Mouse (Mus musculus) intestine, embryonic 15.5 days (tissue): ENCODE measurements at regions not wholly inside any gene's neighbourhood (a gene's known extent, or its start where the extent isn't known, plus 50 kb on each side); places are given as distances from the start of the nearest gene placed in this dataset.

Source experiments
- ATAC-seq: fragments of 200-750 bp; cut with Nextera tagmentation; 2 replicates; pipeline ENCODE4 v1.8.0; 2017; ENCODE audit warnings: moderate TSS enrichment, moderate library complexity
- H3K27ac ChIP-seq: fragments of 300-500 bp; sonication (generic); 2 replicates; pipeline ENCODE4 v1.5.1; 2015; ENCODE audit warnings: mild to moderate bottlenecking, inconsistent platforms
- H3K27me3 ChIP-seq: fragments of 300-500 bp; sonication (generic); replicated peaks from 2 replicates; pipeline ENCODE4 v1.6.1; 2015; ENCODE audit warnings: inconsistent platforms
- H3K36me3 ChIP-seq: fragments of 300-500 bp; sonication (generic); 2 replicates; pipeline ENCODE4 v1.6.1; 2015; ENCODE audit warnings: inconsistent platforms
- H3K4me1 ChIP-seq: fragments of 300-500 bp; sonication (generic); replicated peaks from 2 replicates; pipeline ENCODE4 v1.6.1; 2015; ENCODE audit warnings: inconsistent platforms
- H3K4me2 ChIP-seq: fragments of 300-500 bp; sonication (generic); replicated peaks from 2 replicates; pipeline ENCODE4 v1.6.1; 2015; ENCODE audit warnings: mild to moderate bottlenecking, inconsistent platforms
- H3K4me3 ChIP-seq: fragments of 300-500 bp; sonication (generic); replicated peaks from 2 replicates; pipeline ENCODE4 v1.5.1; 2015; ENCODE audit warnings: inconsistent platforms
- H3K9ac ChIP-seq: fragments of 300-500 bp; sonication (generic); 2 replicates; pipeline ENCODE4 v1.6.1; 2015; ENCODE audit warnings: inconsistent platforms
- H3K9me3 ChIP-seq: fragments of 300-500 bp; sonication (generic); 2 replicates; pipeline ENCODE4 v1.6.1; 2016; ENCODE audit warnings: inconsistent platforms
- WGBS: fragments of 180-500 bp; shearing (Covaris S2); methylation state at CpG from one replicate; pipeline ENCODE4 v1.1.7; 2015; 5-methylcytosine and 5-hydroxymethylcytosine counted together

DNA sequence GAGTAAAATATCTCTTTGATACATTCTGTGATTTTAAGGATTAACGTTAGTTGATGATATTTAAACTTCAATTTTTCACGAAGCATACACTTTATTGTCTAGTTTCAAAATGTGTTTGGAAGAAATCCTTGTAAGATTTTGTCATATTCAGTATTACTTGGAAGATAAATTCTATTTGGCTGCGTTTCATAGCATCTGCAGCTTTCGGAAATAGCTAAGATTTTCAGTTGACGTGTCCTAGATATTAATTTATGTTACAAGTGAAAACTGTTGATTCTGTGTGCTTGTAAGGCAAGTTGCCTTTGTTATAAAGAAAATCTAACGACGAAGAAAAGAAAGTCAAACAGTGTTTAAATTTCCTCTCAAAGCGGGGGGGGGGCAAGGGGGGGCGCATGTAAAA is 284.5 kb downstream of the Trim52 start:
- H3K4me3 ChIP-seq: no peak overlapping the region
- H3K9ac ChIP-seq: no peak overlapping the region
- no peaks in the 10 kb centered on the region for H3K4me1 ChIP-seq
- no peak overlapping the region for H3K4me2 ChIP-seq
- no peak for ATAC-seq
- H3K27ac ChIP-seq: no peak overlapping the region
- H3K36me3 ChIP-seq: no peaks in the 10 kb centered on the region
- 49% methylated on average over 9 of the region's 9 CpGs for WGBS
- no peaks in the 10 kb centered on the region for H3K27me3 ChIP-seq
- no peaks in the 10 kb centered on the region for H3K9me3 ChIP-seq

DNA sequence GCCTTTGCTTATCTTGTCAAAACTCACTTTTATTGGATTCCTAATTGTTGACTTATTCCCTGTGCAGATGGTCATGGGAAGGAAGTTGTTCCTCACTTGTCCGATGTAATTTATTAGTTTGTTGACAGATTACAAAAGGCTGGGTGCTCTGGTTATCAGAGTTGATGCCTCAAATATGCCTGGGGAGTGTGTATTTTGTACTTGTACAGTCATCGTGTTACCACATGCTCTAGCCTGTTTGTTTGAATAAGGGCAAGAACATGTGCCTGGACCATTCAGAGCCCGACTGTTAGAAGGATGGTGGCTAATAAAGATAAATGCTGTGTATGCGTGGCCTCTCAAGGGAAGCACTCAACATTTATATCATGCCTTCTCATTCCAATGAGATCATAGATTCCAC is 288.0 kb downstream of the Trim52 start:
- 32% methylated on average over 4 of the region's 4 CpGs for WGBS
- H3K4me2 ChIP-seq: no peak overlapping the region
- no peaks in the 10 kb centered on the region for H3K4me1 ChIP-seq
- H3K36me3 ChIP-seq: no peaks in the 10 kb centered on the region
- no peaks in the 10 kb centered on the region for H3K27me3 ChIP-seq
- peak; percentile 58 for ATAC-seq
- no peak overlapping the region for H3K9ac ChIP-seq
- H3K4me3 ChIP-seq: no peak overlapping the region
- no peaks in the 10 kb centered on the region for H3K9me3 ChIP-seq
- H3K27ac ChIP-seq: no peak overlapping the region

DNA sequence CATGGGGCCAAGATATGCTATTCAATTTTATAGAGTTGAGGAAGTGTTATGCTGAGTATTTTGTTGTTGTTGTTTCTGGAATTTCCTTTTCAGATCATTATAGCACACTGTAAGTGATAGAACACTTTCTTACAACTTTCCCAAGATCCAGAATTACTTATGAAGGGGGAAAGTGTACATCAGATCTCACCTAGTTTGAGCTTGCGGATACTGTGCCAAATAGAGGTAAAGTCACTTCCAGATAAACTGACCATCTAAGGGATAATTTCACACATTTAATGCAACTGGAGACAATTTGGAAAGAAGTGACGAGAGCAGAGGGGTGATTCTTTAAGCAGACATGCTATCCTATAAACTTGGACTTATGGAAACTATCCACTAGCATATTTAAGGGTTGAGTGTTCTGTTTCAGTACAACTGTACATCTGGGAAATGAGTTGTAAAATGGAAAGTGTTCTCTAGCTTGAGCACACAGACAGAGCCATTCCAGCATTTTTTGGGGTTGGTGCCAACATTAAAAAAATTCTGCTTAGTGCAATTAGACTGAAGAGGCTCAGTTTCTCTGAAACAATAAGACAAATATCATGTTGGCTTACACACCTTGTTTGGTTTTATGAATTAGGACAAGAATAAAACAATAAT is 307.0 kb downstream of the Trim52 start:
- Histone ChIP-seq H3K27ac (no peak overlapping the region), H3K9ac (no peak overlapping the region), H3K4me3 (no peak overlapping the region), H3K36me3 (no peaks in the 10 kb centered on the region), H3K27me3 (no peaks in the 10 kb centered on the region), H3K9me3 (no peaks in the 10 kb centered on the region), H3K4me2 (no peak overlapping the region), H3K4me1 (no peaks in the 10 kb centered on the region)
- 67% methylated on average over 2 of the region's 2 CpGs for WGBS
- no peak for ATAC-seq

GRCm38 (mm10) chr14:106424714-106425113 is 318.7 kb downstream of the Trim52 start:
- ATAC-seq: no peak

GRCm38 (mm10) chr14:106428594-106428993 is 322.6 kb downstream of the Trim52 start:
- no peaks in the 10 kb centered on the region for H3K27me3 ChIP-seq
- no peaks in the 10 kb centered on the region for H3K9me3 ChIP-seq
- no peaks in the 10 kb centered on the region for H3K36me3 ChIP-seq
- no peaks in the 10 kb centered on the region for H3K4me1 ChIP-seq
- H3K4me3 ChIP-seq: no peak overlapping the region
- no peak overlapping the region for H3K4me2 ChIP-seq
- 37% methylated on average over 2 of the region's 2 CpGs for WGBS
- ATAC-seq: no peak
- H3K9ac ChIP-seq: no peak overlapping the region
- no peak overlapping the region for H3K27ac ChIP-seq

More at GRCm38 (mm10) chr14:106424714-106425113, 318.7 kb downstream of the Trim52 start:
- Histone ChIP-seq H3K9ac (no peak overlapping the region), H3K4me3 (no peak overlapping the region), H3K36me3 (no peaks in the 10 kb centered on the region), H3K27ac (no peak overlapping the region), H3K9me3 (no peaks in the 10 kb centered on the region), H3K4me1 (no peaks in the 10 kb centered on the region), H3K27me3 (no peaks in the 10 kb centered on the region), H3K4me2 (no peak overlapping the region)
- 53% methylated on average over 4 of the region's 4 CpGs for WGBS

DNA sequence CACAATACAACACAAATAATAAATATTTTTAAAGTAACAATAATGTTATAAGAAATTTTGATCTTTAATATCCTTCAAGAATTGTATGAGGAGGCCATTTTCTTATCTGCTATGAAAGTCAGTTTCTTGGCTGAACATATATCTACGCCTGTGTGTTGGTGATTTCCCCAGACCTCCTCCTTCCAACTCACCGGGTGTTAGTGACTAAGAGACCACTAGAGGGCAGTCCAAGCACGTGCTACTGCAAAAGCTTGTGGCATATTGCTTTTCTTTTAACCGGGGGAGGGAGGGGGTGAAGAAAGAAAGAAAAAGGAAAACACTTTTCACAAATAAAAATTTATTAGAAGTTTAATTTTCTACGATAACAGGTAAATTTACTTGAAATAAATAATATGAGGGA is 333.3 kb downstream of the Trim52 start:
- Histone ChIP-seq H3K27ac (no peak overlapping the region), H3K4me2 (no peak overlapping the region), H3K36me3 (no peaks in the 10 kb centered on the region), H3K9ac (no peak overlapping the region), H3K4me3 (no peak overlapping the region), H3K4me1 (no peaks in the 10 kb centered on the region), H3K9me3 (no peaks in the 10 kb centered on the region), H3K27me3 (no peaks in the 10 kb centered on the region)
- 0 out of 2 replicates have a peak, but pooled peaks have one; percentile 47 for ATAC-seq
- 14% methylated on average over 5 of the region's 5 CpGs for WGBS

- H3K27ac ChIP-seq: no peak overlapping the region
- no peak overlapping the region for H3K4me3 ChIP-seq
- H3K36me3 ChIP-seq: no peaks in the 10 kb centered on the region
- H3K27me3 ChIP-seq: no peaks in the 10 kb centered on the region
- no peak overlapping the region for H3K9ac ChIP-seq
- no peaks in the 10 kb centered on the region for H3K4me1 ChIP-seq
- H3K9me3 ChIP-seq: no peaks in the 10 kb centered on the region
- no peak overlapping the region for H3K4me2 ChIP-seq
- ATAC-seq: no peak
- WGBS: 90% methylated on average over 7 of the region's 7 CpGs
Measured at GRCm38 (mm10) chr14:106489074-106489473, 383.1 kb downstream of the Trim52 start.

DNA sequence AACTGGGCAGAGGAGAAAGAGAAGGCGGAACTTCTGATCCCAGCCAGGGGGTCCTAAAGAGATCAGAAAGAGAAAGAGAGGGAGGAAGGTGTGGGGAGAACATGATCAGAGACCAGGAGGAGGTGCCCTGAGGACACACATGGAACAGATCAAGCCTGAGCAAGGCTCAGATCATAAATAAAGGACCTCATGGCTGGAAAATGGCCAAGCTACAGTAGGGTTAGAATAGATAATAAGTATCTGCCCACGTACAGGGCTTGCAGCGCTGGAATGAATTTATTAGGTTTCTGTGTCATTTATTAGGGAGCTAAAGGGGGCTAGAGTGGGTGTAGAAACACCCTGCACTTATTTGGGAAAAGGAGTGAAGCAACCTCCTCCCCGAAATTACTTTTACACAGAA is 385.4 kb downstream of the Trim52 start:
- H3K4me3 ChIP-seq: no peak overlapping the region
- WGBS: 61% methylated on average over 4 of the region's 4 CpGs

GRCm38 (mm10) chr14:106500344-106501135 is 394.5 kb downstream of the Trim52 start:
- Histone ChIP-seq H3K36me3 (no peaks in the 10 kb centered on the region), H3K9ac (no peak overlapping the region), H3K4me2 (no peak overlapping the region), H3K4me3 (no peak overlapping the region), H3K27me3 (no peaks in the 10 kb centered on the region), H3K4me1 (no peaks in the 10 kb centered on the region), H3K27ac (no peak overlapping the region), H3K9me3 (no peaks in the 10 kb centered on the region)
- 34% methylated on average over 19 of the region's 19 CpGs for WGBS
- peak; percentile 59; the same call in 1 of the 2 replicates for ATAC-seq

More for the DNA sequence above, 385.4 kb downstream of the Trim52 start:
- Histone ChIP-seq H3K9me3 (no peaks in the 10 kb centered on the region), H3K27ac (no peak overlapping the region), H3K27me3 (no peaks in the 10 kb centered on the region), H3K36me3 (no peaks in the 10 kb centered on the region), H3K4me2 (no peak overlapping the region), H3K4me1 (no peaks in the 10 kb centered on the region), H3K9ac (no peak overlapping the region)
- ATAC-seq: no peak

DNA sequence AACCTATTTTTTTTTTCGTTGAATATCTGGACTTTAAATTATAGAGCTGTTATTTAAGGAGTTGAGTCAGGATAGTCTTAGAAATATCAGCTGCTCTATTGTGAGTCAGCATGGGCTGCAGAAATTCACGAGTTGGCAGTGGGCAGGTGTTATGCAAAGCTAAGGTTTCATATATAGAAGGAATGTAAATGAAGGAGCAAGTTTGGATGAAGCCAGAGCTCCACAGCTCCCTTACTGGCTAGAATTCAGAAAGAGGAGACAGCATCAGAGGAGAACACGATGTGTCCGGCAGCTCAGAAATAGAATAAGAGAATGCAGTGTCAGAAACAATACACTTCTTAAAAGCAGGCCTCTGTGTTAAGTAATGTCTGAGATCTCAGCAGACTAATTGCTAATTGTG is 400.9 kb downstream of the Trim52 start:
- ATAC-seq: no peak
- Histone ChIP-seq H3K9me3 (no peaks in the 10 kb centered on the region), H3K4me1 (no peaks in the 10 kb centered on the region), H3K36me3 (no peaks in the 10 kb centered on the region), H3K27ac (no peak overlapping the region), H3K4me3 (no peak overlapping the region), H3K4me2 (no peak overlapping the region), H3K27me3 (no peaks in the 10 kb centered on the region), H3K9ac (no peak overlapping the region)
- WGBS: 66% methylated on average over 4 of the region's 4 CpGs

- H3K27me3 ChIP-seq: no peaks in the 10 kb centered on the region
- H3K4me2 ChIP-seq: no peak overlapping the region
- H3K36me3 ChIP-seq: no peaks in the 10 kb centered on the region
- no peak overlapping the region for H3K4me3 ChIP-seq
- no peaks in the 10 kb centered on the region for H3K9me3 ChIP-seq
- no peaks in the 10 kb centered on the region for H3K4me1 ChIP-seq
- H3K9ac ChIP-seq: no peak overlapping the region
- no peak overlapping the region for H3K27ac ChIP-seq
- 70% methylated on average over 12 of the region's 12 CpGs for WGBS
- no peak for ATAC-seq
Measured at GRCm38 (mm10) chr14:106518552-106519358, 412.8 kb downstream of the Trim52 start.

GRCm38 (mm10) chr14:106520808-106521207 is 414.8 kb downstream of the Trim52 start:
- Histone ChIP-seq H3K9ac (no peak overlapping the region), H3K4me2 (no peak overlapping the region), H3K27me3 (no peaks in the 10 kb centered on the region), H3K4me1 (no peaks in the 10 kb centered on the region), H3K9me3 (no peaks in the 10 kb centered on the region), H3K4me3 (no peak overlapping the region), H3K27ac (no peak overlapping the region), H3K36me3 (no peaks in the 10 kb centered on the region)
- ATAC-seq: no peak
- WGBS: 76% methylated on average over 8 of the region's 8 CpGs
